Mouse (Mus musculus): ENCODE measurements around the gene St8sia4.
A peak's percentile ranks its signal among the peaks of the same experiment; 100 is the strongest.
"Not testable (repeated sequence)": the region's sequence is repeated elsewhere in the genome, so short reads cannot be mapped to it uniquely, and the experiment has no call there.

St8sia4 gene

DNA sequence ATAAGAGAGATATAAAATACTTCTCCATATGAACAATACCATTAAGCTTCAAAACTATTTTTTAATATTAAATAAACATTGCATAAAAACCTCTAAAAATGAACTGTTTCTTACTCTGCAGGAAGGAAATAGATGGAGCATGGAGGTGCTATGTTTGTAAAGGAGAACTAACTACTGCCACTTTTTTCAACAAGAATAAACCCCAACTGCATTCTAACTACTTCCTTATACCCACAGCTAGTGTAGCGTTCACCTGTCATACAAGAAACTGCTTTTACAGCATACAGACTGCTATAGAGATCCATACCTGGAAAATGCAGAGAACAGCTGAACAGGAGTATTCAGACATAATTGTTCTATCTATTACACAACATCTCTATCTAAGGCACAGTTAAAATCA lies 70.5 kb downstream of the St8sia4 start:
- DNase-seq (ENCODE audit: extremely low read depth, low read depth) = no peak

DNA sequence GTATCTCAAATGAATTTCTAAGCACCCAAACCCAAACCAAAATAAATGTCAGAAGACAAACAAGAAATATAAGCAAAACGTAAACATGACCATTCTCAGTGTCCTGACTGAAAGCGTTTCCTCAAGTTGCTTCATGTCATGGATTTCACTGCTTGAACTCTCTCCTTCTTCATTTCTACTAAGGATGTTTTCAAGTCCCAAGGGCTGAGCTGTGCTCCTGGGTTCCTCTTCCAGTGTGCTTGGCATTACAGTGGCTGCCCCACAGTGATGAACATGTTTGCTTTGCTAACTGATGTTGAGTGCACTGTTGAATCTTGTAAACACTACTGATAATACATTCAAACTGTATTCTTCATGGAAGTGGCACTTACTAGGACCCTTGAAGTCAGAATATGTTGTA lies 76.3 kb downstream of the St8sia4 start:
- no peak for DNase-seq (ENCODE audit: extremely low read depth, low read depth)

- peak; percentile 99 for DNase-seq (ENCODE audit: extremely low read depth, low read depth)
These were observed 77.3 kb downstream of the St8sia4 start for GRCm38 (mm10) chr1:95590108-95590507.

DNA sequence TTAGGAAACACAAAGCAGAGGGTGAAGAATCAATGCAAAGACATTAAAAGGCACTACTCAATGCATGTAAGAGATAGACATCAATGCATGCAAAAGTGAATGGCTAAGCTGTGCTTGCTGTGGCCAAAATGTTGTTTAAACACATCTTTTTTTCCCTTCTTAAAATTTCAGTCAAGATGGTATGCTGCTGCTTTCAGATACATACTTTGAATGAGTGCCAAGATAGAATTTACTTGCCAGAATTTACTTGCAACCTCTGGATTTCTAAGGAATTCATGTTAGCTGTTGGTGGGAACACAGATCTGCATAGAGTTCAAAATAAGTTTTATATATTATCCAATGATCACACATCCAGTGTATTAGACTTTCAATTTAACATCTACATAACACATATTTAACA lies 77.9 kb downstream of the St8sia4 start:
- no peak for DNase-seq (ENCODE audit: extremely low read depth, low read depth)

- no peak for DNase-seq (ENCODE audit: extremely low read depth, low read depth)
These were observed 84.1 kb downstream of the St8sia4 start for GRCm38 (mm10) chr1:95583310-95583709.

- no peak for DNase-seq (ENCODE audit: extremely low read depth, low read depth)
These were observed 85.1 kb downstream of the St8sia4 start for GRCm38 (mm10) chr1:95582264-95582663.

GRCm38 (mm10) chr1:95572619-95573540 lies 94.5 kb downstream of the St8sia4 start:
- DNase-seq (ENCODE audit: extremely low read depth, low read depth) = no peak

DNA sequence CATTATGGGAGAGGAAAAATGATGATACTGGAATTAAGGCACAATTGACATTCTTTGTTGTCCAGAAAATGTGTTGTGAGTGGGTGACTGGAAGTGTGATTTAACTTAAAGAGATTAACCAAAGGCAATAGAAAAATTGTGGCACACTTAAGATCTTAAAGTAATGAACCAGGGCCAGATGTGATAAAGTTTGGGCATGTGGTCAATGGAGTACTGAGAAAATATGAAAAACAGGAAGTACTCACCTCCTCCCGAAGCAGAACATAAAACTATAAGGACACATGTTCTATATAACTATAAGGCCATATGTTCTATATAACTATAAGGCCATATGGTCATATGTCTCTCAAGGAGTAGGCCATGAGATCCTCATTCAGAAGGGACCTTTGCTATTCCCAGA lies 96.3 kb downstream of the St8sia4 start:
- DNase-seq (ENCODE audit: extremely low read depth, low read depth) = peak; percentile 44

- not testable (repeated sequence) for DNase-seq (ENCODE audit: extremely low read depth, low read depth)
These were observed 112.8 kb downstream of the St8sia4 start for GRCm38 (mm10) chr1:95554556-95554955.

DNA sequence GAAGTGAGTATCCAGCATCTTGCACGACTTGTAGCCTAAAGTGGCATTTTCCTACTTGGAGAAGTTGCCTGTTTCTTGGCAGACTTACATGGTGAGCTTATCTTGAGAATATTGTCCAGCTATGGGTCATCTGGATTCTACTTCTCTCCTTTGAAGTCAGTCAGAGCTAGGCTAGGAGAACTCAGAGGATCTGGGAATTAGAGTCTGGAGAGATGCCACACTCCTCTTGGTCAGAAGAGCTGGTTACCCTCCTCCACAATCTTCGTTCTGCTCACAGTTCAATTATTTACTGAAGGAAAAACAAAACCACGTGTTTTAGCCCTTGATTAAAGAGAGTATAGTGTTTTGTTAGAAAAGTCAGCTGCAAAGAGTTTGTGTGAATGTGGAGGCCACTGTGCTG lies 125.9 kb downstream of the St8sia4 start:
- DNase-seq (ENCODE audit: extremely low read depth, low read depth) = no peak
